Mouse (Mus musculus): ENCODE results near the gene Dclk2.

Gene Dclk2

DNA sequence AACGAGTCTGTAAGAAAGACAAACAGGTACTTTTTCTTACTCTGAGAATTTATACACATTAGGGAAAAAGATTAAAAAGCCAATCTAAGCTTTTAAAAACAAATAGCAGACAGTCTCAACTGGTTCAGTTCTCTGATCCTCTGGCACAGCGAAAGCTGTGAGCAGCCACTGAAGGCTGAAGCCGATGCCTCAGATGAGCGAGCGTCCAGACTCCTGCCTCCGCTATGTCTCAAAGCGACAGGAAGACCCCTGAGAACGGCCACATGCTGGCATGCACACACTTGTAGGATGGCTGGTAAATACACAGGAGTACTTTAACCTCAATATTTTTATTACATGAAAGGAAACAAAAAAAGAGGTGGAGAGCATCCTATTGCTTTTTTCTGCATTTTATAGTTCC, 160.8 kb downstream of the Dclk2 start:
- no peak for DNase-seq (ENCODE audit: low read depth, low spot score)

- no peak for DNase-seq (ENCODE audit: low read depth, low spot score)
These were observed 161.3 kb downstream of the Dclk2 start for GRCm38 (mm10) chr3:86759383-86759782.

- DNase-seq (ENCODE audit: low read depth, low spot score), result no peak
These were observed 161.9 kb downstream of the Dclk2 start for GRCm38 (mm10) chr3:86758727-86759126.

DNA sequence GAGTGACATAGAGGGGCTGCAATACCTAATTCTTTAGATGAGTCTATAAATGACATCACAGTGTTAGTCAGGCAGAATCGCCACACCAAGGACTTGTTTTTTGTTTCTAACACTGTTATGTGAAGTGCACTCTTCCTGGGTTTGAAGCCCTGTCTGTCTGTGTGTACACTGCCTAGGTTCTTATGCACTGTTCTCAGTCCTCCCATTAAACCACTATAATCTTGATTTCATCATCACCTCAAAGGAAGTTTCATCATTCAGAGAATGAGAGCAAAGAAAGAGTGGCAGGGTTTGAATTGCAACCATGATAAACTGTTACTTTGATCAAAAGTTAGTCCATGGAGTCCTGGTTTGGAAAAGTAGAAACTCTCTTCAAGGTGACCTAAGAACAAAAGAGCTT, 164.1 kb downstream of the Dclk2 start:
- no peak for DNase-seq (ENCODE audit: low read depth, low spot score)

- no peak for DNase-seq (ENCODE audit: low read depth, low spot score)
These were observed 165.8 kb downstream of the Dclk2 start for GRCm38 (mm10) chr3:86754595-86755557.

DNA sequence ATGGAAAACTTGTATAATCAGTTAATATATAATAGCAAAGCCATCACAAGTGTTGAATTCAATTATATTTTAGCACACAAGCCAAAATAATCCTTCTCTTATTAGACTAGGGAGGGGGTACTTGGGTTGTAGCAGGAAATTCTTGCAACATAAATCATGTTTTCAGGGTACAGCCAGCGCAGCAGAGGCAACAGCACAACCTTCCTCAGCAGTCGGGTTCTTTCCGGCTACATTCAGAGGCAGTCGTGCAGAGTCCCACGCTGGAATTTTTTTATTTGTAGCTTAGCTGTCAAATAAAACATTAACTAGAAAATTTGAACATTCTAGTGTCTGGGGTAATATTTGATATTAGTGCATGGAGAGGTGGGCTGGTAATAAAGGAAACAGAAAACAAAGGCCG, 166.5 kb downstream of the Dclk2 start:
- DNase-seq (ENCODE audit: low read depth, low spot score), result no peak

- DNase-seq (ENCODE audit: low read depth, low spot score), result no peak
These were observed 170.0 kb downstream of the Dclk2 start for GRCm38 (mm10) chr3:86750652-86751051.

DNA sequence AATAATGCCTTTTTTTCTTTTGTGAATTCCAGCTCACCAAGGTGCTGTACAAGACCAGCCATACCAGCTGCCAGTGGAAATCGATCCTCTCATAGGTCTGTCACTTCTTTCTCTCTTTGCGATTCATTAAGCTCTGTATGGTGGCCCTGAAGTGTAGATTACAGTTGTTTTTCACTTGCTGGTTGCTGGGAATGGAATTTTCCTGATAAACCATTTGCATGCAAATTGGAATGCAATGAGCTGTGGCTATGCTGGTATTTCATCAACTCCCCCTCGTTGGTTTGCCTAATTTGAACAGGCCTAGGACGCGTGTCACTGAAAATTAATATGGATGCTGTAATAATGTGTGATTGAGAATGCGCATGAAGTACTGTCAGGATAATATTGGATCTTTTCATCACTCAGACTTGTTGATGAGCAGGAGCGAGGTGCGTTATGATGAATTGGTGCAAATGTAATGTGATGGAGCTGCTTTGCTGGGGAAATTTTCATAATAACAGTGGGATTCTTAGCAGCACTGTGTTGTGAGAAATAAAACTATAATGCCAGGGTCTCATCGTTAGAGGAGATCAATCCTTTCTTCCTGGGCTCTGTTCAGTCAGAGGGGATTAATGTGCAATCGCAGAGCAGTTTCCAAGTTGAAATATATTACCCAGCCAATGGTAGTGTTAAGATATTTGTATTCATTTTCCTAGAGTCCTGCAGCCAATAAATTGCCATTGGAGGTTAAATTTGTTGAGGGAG, 174.7 kb downstream of the Dclk2 start:
- DNase-seq (ENCODE audit: low read depth, low spot score), result no peak

- DNase-seq (ENCODE audit: low read depth, low spot score), result no peak
These were observed 175.3 kb downstream of the Dclk2 start for GRCm38 (mm10) chr3:86745348-86745747.

GRCm38 (mm10) chr3:86739745-86740144, 180.9 kb downstream of the Dclk2 start:
- DNase-seq (ENCODE audit: low read depth, low spot score), result no peak

GRCm38 (mm10) chr3:86738831-86739230, 181.8 kb downstream of the Dclk2 start:
- no peak for DNase-seq (ENCODE audit: low read depth, low spot score)

All from telencephalon, adult 2 months (tissue).